Mouse (Mus musculus): ENCODE data around the gene Slc29a4. TPM values are rescaled to one million over a fixed set of nuclear protein-coding genes. Genes with fewer than 3 reads are reported as not detected.

Gene Slc29a4
- polyA plus RNA-seq, 2 experiments, result 0.04 TPM

- H3K36me3 ChIP-seq (replicated peaks; ENCODE audit: control insufficient read depth, insufficient read depth, low read depth), result no peaks in the 10 kb centered on the region
- DNase-seq (ENCODE audit: low read depth in 3 of 3, low spot score in 3 of 3) (no peak), ATAC-seq (ENCODE audit: insufficient read depth) (no peak)
- no peak overlapping the region for H3K9ac ChIP-seq (replicated peaks)
- no peak overlapping the region for H3K27ac ChIP-seq
- 25% methylated on average over 18 of the region's 18 CpGs for WGBS (ENCODE audit: insufficient replicate concordance)
- H3K27me3 ChIP-seq (ENCODE audit: control insufficient read depth, insufficient read depth, low read length), result peaks cover 39% of the 10 kb centered on the region
- H3K9me3 ChIP-seq (ENCODE audit: control insufficient read depth, low read length), result no peaks in the 10 kb centered on the region
- peak overlapping the region; percentile 69 for H3K4me2 ChIP-seq (ENCODE audit: low read depth)
- no peaks in the 10 kb centered on the region for H3K4me1 ChIP-seq (replicated peaks; ENCODE audit: control insufficient read depth in 2 of 2, insufficient read depth in 2 of 2, low read length in 1 of 2)
- peak overlapping the region; percentile 12 to 48; a peak in 3 of 4 replicates for H3K4me3 ChIP-seq (ENCODE audit: insufficient read depth in 1 of 2, low read depth in 2 of 2, low read length in 2 of 2)
- no peak for TF ChIP-seq CTCF (IDR thresholded peaks at IDR 0.05; ENCODE audit: low read depth)
- no peak for TF ChIP-seq EP300 (IDR thresholded peaks at IDR 0.05; ENCODE audit: low read depth)
Observed at GRCm38 (mm10) chr5:142702511-142703138, 10.3 kb downstream of the Slc29a4 start.

GRCm38 (mm10) chr5:142703569-142703968 lies 11.3 kb downstream of the Slc29a4 start:
- Histone ChIP-seq H3K9me3 (ENCODE audit: control insufficient read depth, low read length) (no peaks in the 10 kb centered on the region), H3K27ac (no peak overlapping the region), H3K4me2 (ENCODE audit: low read depth) (no peak overlapping the region), H3K4me3 (ENCODE audit: insufficient read depth in 1 of 2, low read depth in 2 of 2, low read length in 2 of 2) (no peak overlapping the region), H3K4me1 (replicated peaks; ENCODE audit: control insufficient read depth in 2 of 2, insufficient read depth in 2 of 2, low read length in 1 of 2) (no peaks in the 10 kb centered on the region), H3K27me3 (ENCODE audit: control insufficient read depth, insufficient read depth, low read length) (peaks cover 39% of the 10 kb centered on the region), H3K9ac (replicated peaks) (no peak overlapping the region), H3K36me3 (replicated peaks; ENCODE audit: control insufficient read depth, insufficient read depth, low read depth) (no peaks in the 10 kb centered on the region)
- DNase-seq (ENCODE audit: low read depth in 3 of 3, low spot score in 3 of 3) (no peak), ATAC-seq (ENCODE audit: insufficient read depth) (no peak)
- 70% methylated on average over 10 of the region's 10 CpGs for WGBS (ENCODE audit: insufficient replicate concordance)
- TF ChIP-seq CTCF (IDR thresholded peaks at IDR 0.05; ENCODE audit: low read depth) (no peak), EP300 (IDR thresholded peaks at IDR 0.05; ENCODE audit: low read depth) (no peak)

GRCm38 (mm10) chr5:142707709-142708108 lies 15.4 kb downstream of the Slc29a4 start:
- Histone ChIP-seq H3K4me3 (ENCODE audit: insufficient read depth in 1 of 2, low read depth in 2 of 2, low read length in 2 of 2) (no peak overlapping the region), H3K27me3 (ENCODE audit: control insufficient read depth, insufficient read depth, low read length) (peaks cover 14% of the 10 kb centered on the region), H3K9me3 (ENCODE audit: control insufficient read depth, low read length) (no peaks in the 10 kb centered on the region), H3K36me3 (replicated peaks; ENCODE audit: control insufficient read depth, insufficient read depth, low read depth) (no peaks in the 10 kb centered on the region), H3K4me1 (replicated peaks; ENCODE audit: control insufficient read depth in 2 of 2, insufficient read depth in 2 of 2, low read length in 1 of 2) (no peaks in the 10 kb centered on the region), H3K27ac (no peak overlapping the region), H3K4me2 (ENCODE audit: low read depth) (no peak overlapping the region), H3K9ac (replicated peaks) (no peak overlapping the region)
- DNase-seq (ENCODE audit: low read depth in 3 of 3, low spot score in 3 of 3), result no peak
- ATAC-seq (ENCODE audit: insufficient read depth), result no peak
- no peak for TF ChIP-seq EP300 (IDR thresholded peaks at IDR 0.05; ENCODE audit: low read depth)
- no peak for TF ChIP-seq CTCF (IDR thresholded peaks at IDR 0.05; ENCODE audit: low read depth)
- 63% methylated on average over 5 of the region's 5 CpGs for WGBS (ENCODE audit: insufficient replicate concordance)

GRCm38 (mm10) chr5:142709436-142709835 lies 17.1 kb downstream of the Slc29a4 start:
- Histone ChIP-seq H3K9ac (replicated peaks) (no peak overlapping the region), H3K4me1 (replicated peaks; ENCODE audit: control insufficient read depth in 2 of 2, insufficient read depth in 2 of 2, low read length in 1 of 2) (no peaks in the 10 kb centered on the region), H3K4me3 (ENCODE audit: insufficient read depth in 1 of 2, low read depth in 2 of 2, low read length in 2 of 2) (no peak overlapping the region), H3K9me3 (ENCODE audit: control insufficient read depth, low read length) (no peaks in the 10 kb centered on the region), H3K36me3 (replicated peaks; ENCODE audit: control insufficient read depth, insufficient read depth, low read depth) (no peaks in the 10 kb centered on the region), H3K27ac (no peak overlapping the region), H3K4me2 (ENCODE audit: low read depth) (no peak overlapping the region), H3K27me3 (ENCODE audit: control insufficient read depth, insufficient read depth, low read length) (no peaks in the 10 kb centered on the region)
- no peak for DNase-seq (ENCODE audit: low read depth in 3 of 3, low spot score in 3 of 3)
- 63% methylated on average over 7 of the region's 7 CpGs for WGBS (ENCODE audit: insufficient replicate concordance)
- TF ChIP-seq EP300 (IDR thresholded peaks at IDR 0.05; ENCODE audit: low read depth) (no peak), CTCF (IDR thresholded peaks at IDR 0.05; ENCODE audit: low read depth) (no peak)
- no peak for ATAC-seq (ENCODE audit: insufficient read depth)

- Histone ChIP-seq H3K27me3 (ENCODE audit: control insufficient read depth, insufficient read depth, low read length) (no peaks in the 10 kb centered on the region), H3K9ac (replicated peaks) (no peak overlapping the region), H3K4me3 (ENCODE audit: insufficient read depth in 1 of 2, low read depth in 2 of 2, low read length in 2 of 2) (no peak overlapping the region), H3K27ac (no peak overlapping the region), H3K36me3 (replicated peaks; ENCODE audit: control insufficient read depth, insufficient read depth, low read depth) (no peaks in the 10 kb centered on the region), H3K4me1 (replicated peaks; ENCODE audit: control insufficient read depth in 2 of 2, insufficient read depth in 2 of 2, low read length in 1 of 2) (no peaks in the 10 kb centered on the region), H3K9me3 (ENCODE audit: control insufficient read depth, low read length) (no peaks in the 10 kb centered on the region), H3K4me2 (ENCODE audit: low read depth) (no peak overlapping the region)
- no peak for DNase-seq (ENCODE audit: low read depth in 3 of 3, low spot score in 3 of 3)
- ATAC-seq (ENCODE audit: insufficient read depth), result no peak
- WGBS (ENCODE audit: insufficient replicate concordance), result 69% methylated on average over 5 of the region's 5 CpGs
- peak; percentile 53 for TF ChIP-seq CTCF (IDR thresholded peaks at IDR 0.05; ENCODE audit: low read depth)
- TF ChIP-seq EP300 (IDR thresholded peaks at IDR 0.05; ENCODE audit: low read depth), result no peak
Observed at GRCm38 (mm10) chr5:142712373-142712772, 20.1 kb downstream of the Slc29a4 start.
